Comparison of ENCODE assay signal across 7 mouse cellular contexts in the genomic region with DNA sequence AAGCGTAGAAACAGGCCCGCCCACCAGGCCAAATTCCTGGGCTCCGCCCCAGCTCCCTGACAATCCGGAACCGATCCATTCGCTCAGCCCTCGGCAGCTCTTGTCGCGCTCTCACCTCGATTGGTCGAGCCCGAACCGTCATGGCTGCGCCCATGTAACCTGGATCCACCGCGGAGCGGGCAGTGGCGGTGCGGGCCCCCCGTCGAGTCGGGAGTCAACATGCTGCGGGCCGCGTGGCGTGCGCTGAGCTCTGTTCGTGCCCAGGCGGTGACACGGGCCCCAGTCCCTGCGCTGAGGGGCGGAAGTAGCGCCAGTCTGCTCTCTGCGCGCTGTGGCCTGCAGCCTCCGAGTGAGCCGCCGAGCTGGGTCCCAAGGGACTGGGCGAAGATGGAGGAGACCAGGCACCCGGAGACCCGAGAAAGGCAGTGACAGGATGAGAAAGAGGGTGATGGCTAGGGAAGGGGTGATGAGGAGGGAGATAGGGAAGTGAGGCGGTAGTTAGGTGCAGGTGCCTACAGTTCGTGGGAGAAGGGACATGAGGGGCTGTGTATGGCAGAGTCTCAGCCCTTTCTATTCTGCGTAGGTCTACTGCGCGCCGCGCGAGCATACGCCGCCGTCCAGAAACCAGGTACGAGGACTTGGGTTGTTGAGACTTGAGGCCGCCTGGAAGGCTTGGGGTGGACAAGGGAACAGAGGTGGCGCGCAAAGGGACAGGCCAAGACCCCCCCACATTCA. TPM values are rescaled to one million over a fixed set of nuclear protein-coding genes. Genes with fewer than 3 reads are reported as not detected.
DNase-seq lines count a peak whose midpoint lies in the region; ATAC-seq lines count a peak whose summit lies in the region.

TSS of gene Mrps15 (plus strand) at position 75 of the 735 bp plus-strand sequence.

- no peaks in the 10 kb centered on the region for H3K27me3 ChIP-seq in midbrain, embryonic 11.5 days (ENCODE audit: control insufficient read depth, insufficient read depth, low read length)

- H3K27ac ChIP-seq in midbrain, embryonic 11.5 days (ENCODE audit: low read depth, low read length): peak within 1 kb of the TSS; percentile 61; the same call in 1 of the 2 replicates

- H3K4me1 ChIP-seq in midbrain, embryonic 11.5 days (ENCODE audit: control insufficient read depth, insufficient read depth, low read length): peaks cover 10% of the 10 kb centered on the region

- ATAC-seq in inflammation-experienced regulatory T-cells, adult 6 months: peak; percentile 98
- ATAC-seq in midbrain, embryonic 11.5 days (ENCODE audit: low FRiP score): peak; percentile 94

- H3K36me3 ChIP-seq in midbrain, embryonic 11.5 days (ENCODE audit: control insufficient read depth, insufficient read depth, low read length): no peaks in the 10 kb centered on the region

- peak within 1 kb of the TSS; percentile 89 for H3K9ac ChIP-seq in midbrain, embryonic 11.5 days (ENCODE audit: low read length)

- intact Hi-C loops in gastrocnemius, postnatal 14 days (cut with DNase I; ENCODE audit: low total_unique reads): no loop called here
- intact Hi-C loops in left cerebral cortex, postnatal 36 days (cut with DNase I): no loop called here

- peak; percentile 73 to 79 for DNase-seq in adrenal gland, adult 18-20 months (ENCODE audit: low spot score in 2 of 2)
- DNase-seq in embryo, embryonic 10.5 days (ENCODE audit: low spot score): peak; percentile 95
- DNase-seq in gastrocnemius, postnatal 14 days: peak; percentile 89
- peak; percentile 80 to 82 for DNase-seq in left cerebral cortex, postnatal 36 days (ENCODE audit: low spot score in 2 of 2)
- DNase-seq in midbrain, embryonic 11.5 days (ENCODE audit: low spot score, missing footprints): peak; percentile 97
- DNase-seq in skeletal muscle tissue, adult 2 months (ENCODE audit: low read depth, low spot score): peak; percentile 75

- under 1% methylated on average over 56 of the region's 56 CpGs for WGBS in midbrain, embryonic 11.5 days

- peak within 1 kb of the TSS; percentile 94 for H3K4me3 ChIP-seq in midbrain, embryonic 11.5 days (ENCODE audit: low read depth, low read length)

- H3K9me3 ChIP-seq in midbrain, embryonic 11.5 days (ENCODE audit: control insufficient read depth, low read length): no peaks in the 10 kb centered on the region

- peak within 1 kb of the TSS; percentile 89 for H3K4me2 ChIP-seq in midbrain, embryonic 11.5 days

RNA-seq across cellular contexts. Expression of gene Mrps15, which starts in this region (rescaled TPM):
- total RNA-seq in adrenal gland, adult 18-20 months (2021): 10 to 100 TPM; 85.5 to 99.2 TPM
- total RNA-seq in gastrocnemius, postnatal 14 days (2021): 10 to 100 TPM; 57.3 to 58.7 TPM
- 10 to 100 TPM; 56.3 to 65.7 (median 64.4) TPM for polyA plus RNA-seq in inflammation-experienced regulatory T-cells, adult 6 months (2017; shearing (Covaris generic))
- total RNA-seq in left cerebral cortex, postnatal 36 days (2021): 10 to 100 TPM; 41.0 to 43.1 TPM
- polyA plus RNA-seq in midbrain, embryonic 11.5 days (2014; fragmentation: Nextera tagmentation; extraction: Ambion mirVana): 140 and 155 TPM in 2 replicates

Comparison
In these comparisons a context has a peak if more than half of its experiments do, and no peak if none do; other contexts are left out.
1. Peak in every context shown above with its lines: DNase-seq, ATAC-seq, H3K4me3 ChIP-seq and H3K27ac ChIP-seq.